Mouse (Mus musculus) small intestine, adult 2 months (tissue): ENCODE data around the gene Adat3.

ENCODE experiments used
- CTCF ChIP-seq: fragments of 200-500 bp; IDR thresholded peaks from 2 replicates; pipeline ENCODE4 v1.5.1; 2012; ENCODE audit warnings: low read depth, mild to moderate bottlenecking, control low read depth, inconsistent platforms, low read length, moderate library complexity, mixed read lengths; ENCODE audit not compliant: insufficient replicate concordance, insufficient read length; ENCODE audit errors: extremely low read depth
- POLR2A ChIP-seq: fragments of 200-500 bp; IDR thresholded peaks from 2 replicates; pipeline ENCODE4 v1.6.1; 2012; ENCODE audit warnings: low read depth, mild to moderate bottlenecking, control low read depth, inconsistent platforms, low read length, moderate library complexity

- TF ChIP-seq CTCF (no peak), POLR2A (no peak)
These were observed 52.2 kb downstream of the Adat3 start for GRCm38 (mm10) chr10:80654866-80655265.
